ENCODE assay signal across 9 mouse cellular contexts in genomic region chr7:44441648-44442109, GRCm38 (mm10). TPM values are rescaled to one million over a fixed set of nuclear protein-coding genes. Genes with fewer than 3 reads are reported as not detected.
DNase-seq lines count a peak whose midpoint lies in the region; ATAC-seq lines count a peak whose summit lies in the region.
"Had no signal": no experiment of that assay in that cellular context is flagged by ENCODE, and none has a peak within 500 bp of the region (broad histone marks: within the 10 kb centered on the region; RNA-seq: fewer than 3 reads in every experiment).

No protein-coding gene starts in this region.

- H3K36me3 ChIP-seq in heart, embryonic 12.5 days = no peaks in the 10 kb centered on the region
- peaks cover 17% of the 10 kb centered on the region for H3K36me3 ChIP-seq in forebrain, embryonic 15.5 days

- H3K27me3 ChIP-seq in heart, embryonic 12.5 days (replicated peaks) = peaks cover 83% of the 10 kb centered on the region
- no peaks in the 10 kb centered on the region for H3K27me3 ChIP-seq in forebrain, embryonic 15.5 days

- ATAC-seq in heart, embryonic 12.5 days (ENCODE audit: insufficient number of reproducible peaks, low FRiP score) = peak; percentile 26; the same call in 1 of the 2 replicates
- ATAC-seq in forebrain, embryonic 15.5 days (replicated peaks) = peak; percentile 75

- H3K4me1 ChIP-seq in heart, embryonic 12.5 days (replicated peaks) = peaks cover 49% of the 10 kb centered on the region
- peaks cover 53% of the 10 kb centered on the region for H3K4me1 ChIP-seq in forebrain, embryonic 15.5 days

- peak overlapping the region; percentile 56 for H3K4me3 ChIP-seq in heart, embryonic 12.5 days
- peak overlapping the region; percentile 74 for H3K4me3 ChIP-seq in forebrain, embryonic 15.5 days

- no peak for DNase-seq in heart, adult 9 months (ENCODE audit: low spot score in 2 of 2)
- DNase-seq in cerebellum, adult 18-20 months = peak; percentile 71 to 73
- peak; percentile 75 for DNase-seq in left cerebral cortex, postnatal 36 days (ENCODE audit: low spot score in 2 of 2)
- DNase-seq in right cerebral cortex, adult 2 months (ENCODE audit: low spot score in 2 of 2) = peak; percentile 64 to 68
- DNase-seq in adrenal gland, postnatal 14 days = no peak
- no peak for DNase-seq in urinary bladder, postnatal 10 days (ENCODE audit: low spot score)

- intact Hi-C loops in left cerebral cortex, postnatal 36 days (cut with DNase I) = loop anchor here (1.0 to 5.0 kb wide), 4 partner anchors 11 to 81 kb away; partner anchors contain the start of gene Syt3

- H3K27ac ChIP-seq in heart, embryonic 12.5 days (ENCODE audit: poor library complexity, severe bottlenecking) = peak overlapping the region; percentile 70
- peak overlapping the region; percentile 99 for H3K27ac ChIP-seq in forebrain, embryonic 15.5 days (replicated peaks)

- H3K9ac ChIP-seq in heart, embryonic 12.5 days = peak overlapping the region; percentile 85
- H3K9ac ChIP-seq in forebrain, embryonic 15.5 days (replicated peaks) = peak overlapping the region; percentile 99

- no peaks in the 10 kb centered on the region for H3K9me3 ChIP-seq in heart, embryonic 12.5 days (replicated peaks)
- H3K9me3 ChIP-seq in forebrain, embryonic 15.5 days = no peaks in the 10 kb centered on the region

- H3K4me2 ChIP-seq in heart, embryonic 12.5 days = peak overlapping the region; percentile 78
- peak overlapping the region; percentile 98 for H3K4me2 ChIP-seq in forebrain, embryonic 15.5 days (replicated peaks)

- 2% methylated on average over 14 of the region's 14 CpGs for WGBS in heart, embryonic 12.5 days
- under 1% methylated on average over 14 of the region's 14 CpGs for WGBS in forebrain, embryonic 15.5 days

RNA-seq across cellular contexts. Expression of gene Lrrc4b, which starts 12.9 kb away (rescaled TPM):
- polyA plus RNA-seq in heart, embryonic 12.5 days (2016; fragmentation: Nextera tagmentation; extraction: Ambion mirVana) = 2.3 and 2.4 TPM in 2 replicates
- polyA plus RNA-seq in forebrain, embryonic 15.5 days (2015; fragmentation: Nextera tagmentation; extraction: Ambion mirVana) = 15.6 and 15.7 TPM in 2 replicates
- total RNA-seq in left cerebral cortex, postnatal 36 days (2021) = 100 to 1,000 TPM; 282 to 313 TPM
- 6.1 and 7.7 TPM in 2 replicates for total RNA-seq in adrenal gland, postnatal 14 days (2021)
- total RNA-seq: liver, adult 2 months had no signal
- polyA plus RNA-seq: liver, adult 2 months had no signal

RNA-seq across cellular contexts. Expression of gene Aspdh, which starts 23.5 kb away (rescaled TPM):
- polyA plus RNA-seq in heart, embryonic 12.5 days (2016; fragmentation: Nextera tagmentation; extraction: Ambion mirVana) = 0.46 and 1.5 TPM in 2 replicates
- polyA plus RNA-seq in forebrain, embryonic 15.5 days (2015; fragmentation: Nextera tagmentation; extraction: Ambion mirVana) = 4.3 and 5.8 TPM in 2 replicates
- total RNA-seq in left cerebral cortex, postnatal 36 days (2021) = 10 to 100 TPM in 1 of 2 experiments, 1 to 10 TPM in 1; 6.8 to 10.4 TPM
- 0.75 and 13.0 TPM in 2 replicates for total RNA-seq in adrenal gland, postnatal 14 days (2021)

RNA-seq across cellular contexts. Expression of gene Josd2, which starts 26.1 kb away (rescaled TPM):
- 141 and 145 TPM in 2 replicates for polyA plus RNA-seq in heart, embryonic 12.5 days (2016; fragmentation: Nextera tagmentation; extraction: Ambion mirVana)
- polyA plus RNA-seq in forebrain, embryonic 15.5 days (2015; fragmentation: Nextera tagmentation; extraction: Ambion mirVana) = 52.5 and 56.6 TPM in 2 replicates
- total RNA-seq in left cerebral cortex, postnatal 36 days (2021) = 10 to 100 TPM; 76.5 to 77.6 TPM
- total RNA-seq in adrenal gland, postnatal 14 days (2021) = 45.9 and 51.2 TPM in 2 replicates

RNA-seq across cellular contexts. Expression of gene Emc10, which starts 54.6 kb away (rescaled TPM):
- polyA plus RNA-seq in heart, embryonic 12.5 days (2016; fragmentation: Nextera tagmentation; extraction: Ambion mirVana) = 111 and 114 TPM in 2 replicates
- polyA plus RNA-seq in forebrain, embryonic 15.5 days (2015; fragmentation: Nextera tagmentation; extraction: Ambion mirVana) = 133 and 138 TPM in 2 replicates
- total RNA-seq in left cerebral cortex, postnatal 36 days (2021) = 100 to 1,000 TPM; 169 to 185 TPM
- 81.5 and 85.9 TPM in 2 replicates for total RNA-seq in adrenal gland, postnatal 14 days (2021)

RNA-seq across cellular contexts. Expression of gene Fam71e1, which starts 54.7 kb away (rescaled TPM):
- 10.1 and 12.7 TPM in 2 replicates for polyA plus RNA-seq in heart, embryonic 12.5 days (2016; fragmentation: Nextera tagmentation; extraction: Ambion mirVana)
- polyA plus RNA-seq in forebrain, embryonic 15.5 days (2015; fragmentation: Nextera tagmentation; extraction: Ambion mirVana) = 30.2 and 30.5 TPM in 2 replicates
- total RNA-seq in left cerebral cortex, postnatal 36 days (2021) = 10 to 100 TPM; 18.9 to 20.2 TPM
- 7.8 and 10.9 TPM in 2 replicates for total RNA-seq in adrenal gland, postnatal 14 days (2021)

Comparison
In these comparisons a context has a peak if more than half of its experiments do, and no peak if none do; other contexts are left out.
1. DNase-seq: peak in cerebellum, adult 18-20 months (2 of 2), left cerebral cortex, postnatal 36 days (2 of 2) and right cerebral cortex, adult 2 months (2 of 2); none in heart, adult 9 months (0 of 2), adrenal gland, postnatal 14 days (single experiment) and urinary bladder, postnatal 10 days (single experiment).
2. RNA of gene Lrrc4b, which starts 12.9 kb away (total RNA-seq): 282 to 313 TPM in left cerebral cortex, postnatal 36 days; 6.1 to 7.7 TPM in adrenal gland, postnatal 14 days; every median in the first group is over 10 times any median in the second.